Mouse (Mus musculus) T-helper 17 cell (primary cell): ENCODE measurements around the gene Brinp1.
"Not testable (repeated sequence)": the region's sequence is repeated elsewhere in the genome, so short reads cannot be mapped to it uniquely, and the experiment has no call there.

Source experiments
- in situ Hi-C, 2 experiments: fragments of 300-600 bp; cut with MboI, MseI; formaldehyde crosslinking; loops; 1 replicate in 1 of 2; 2 replicates in 1 of 2; pipeline ENCODE4 v1.15.1; 2025; ENCODE audit warnings: high pct_unique_total_duplicates in 2 of 2

Brinp1 gene

GRCm38 (mm10) chr4:68845964-68846363 lies 108.2 kb downstream of the Brinp1 start:
- in situ Hi-C loops: no loop called here

- in situ Hi-C loops: not testable (repeated sequence)
Measured at GRCm38 (mm10) chr4:68813997-68814396, 140.2 kb downstream of the Brinp1 start.

GRCm38 (mm10) chr4:68806502-68806901 lies 147.7 kb downstream of the Brinp1 start:
- in situ Hi-C loops: no loop called here

- in situ Hi-C loops: no loop called here
Measured at GRCm38 (mm10) chr4:68801923-68802855, 152.0 kb downstream of the Brinp1 start.

GRCm38 (mm10) chr4:68790003-68790402 lies 164.2 kb downstream of the Brinp1 start:
- in situ Hi-C loops: no loop called here

- in situ Hi-C loops: no loop called here
Measured at GRCm38 (mm10) chr4:68788477-68788999, 165.7 kb downstream of the Brinp1 start.

- in situ Hi-C loops: no loop called here
Measured at GRCm38 (mm10) chr4:68787642-68788041, 166.6 kb downstream of the Brinp1 start.

- in situ Hi-C loops: no loop called here
Measured at GRCm38 (mm10) chr4:68768256-68768655, 185.9 kb downstream of the Brinp1 start.

GRCm38 (mm10) chr4:68767393-68767792 lies 186.8 kb downstream of the Brinp1 start:
- in situ Hi-C loops: no loop called here

- in situ Hi-C loops: no loop called here
Measured at GRCm38 (mm10) chr4:68765772-68766573, 188.2 kb downstream of the Brinp1 start.

- in situ Hi-C loops: no loop called here
Measured at GRCm38 (mm10) chr4:68764937-68765336, 189.3 kb downstream of the Brinp1 start.

GRCm38 (mm10) chr4:68720983-68721382 lies 233.2 kb downstream of the Brinp1 start:
- in situ Hi-C loops: loop anchor here in 1 of 2 experiments (10.0 kb wide), 1 partner anchor 1166 kb away; no protein-coding TSS in a partner anchor
